Mouse (Mus musculus): ENCODE measurements at regions not wholly inside any gene's neighbourhood (a gene's known extent, or its start where the extent isn't known, plus 50 kb on each side); places are given as distances from the start of the nearest gene placed in this dataset.

DNA sequence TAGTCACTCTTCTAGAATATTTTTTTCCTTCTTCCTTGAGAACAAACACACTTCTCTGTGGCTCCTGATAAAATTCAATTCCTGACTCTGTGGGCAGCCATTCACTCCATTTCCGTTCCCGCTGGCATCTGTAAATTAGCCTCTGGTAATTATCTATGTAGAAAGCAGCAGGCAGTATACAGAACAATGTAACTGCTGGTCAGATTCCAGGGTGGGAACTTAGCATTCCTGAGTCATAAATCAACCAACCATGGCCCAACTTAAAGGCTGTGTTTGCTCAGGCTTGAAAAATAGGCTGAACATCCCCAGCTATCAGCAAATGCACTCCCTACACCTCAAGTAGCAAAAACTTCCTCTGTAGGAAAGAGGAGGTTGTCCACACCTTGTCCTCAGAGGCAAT is 289.6 kb upstream of the 5930422O12Rik start:
- Histone ChIP-seq H3K9ac (ENCODE audit: low read length) (no peak overlapping the region), H3K27ac (ENCODE audit: low read depth, low read length) (no peak overlapping the region), H3K4me3 (ENCODE audit: low read depth, low read length) (no peak overlapping the region), H3K27me3 (ENCODE audit: control insufficient read depth, insufficient read depth, low read length) (no peaks in the 10 kb centered on the region), H3K4me2 (no peak overlapping the region), H3K36me3 (ENCODE audit: control insufficient read depth, insufficient read depth, low read length) (no peaks in the 10 kb centered on the region), H3K9me3 (ENCODE audit: control insufficient read depth, low read length) (no peaks in the 10 kb centered on the region), H3K4me1 (ENCODE audit: control insufficient read depth, insufficient read depth, low read length) (no peaks in the 10 kb centered on the region; the same call in 1 of the 2 replicates)
- 28% methylated on average over 2 of the region's 2 CpGs for WGBS
- ATAC-seq (ENCODE audit: low FRiP score) (no peak), DNase-seq (ENCODE audit: low spot score, missing footprints) (no peak)

DNA sequence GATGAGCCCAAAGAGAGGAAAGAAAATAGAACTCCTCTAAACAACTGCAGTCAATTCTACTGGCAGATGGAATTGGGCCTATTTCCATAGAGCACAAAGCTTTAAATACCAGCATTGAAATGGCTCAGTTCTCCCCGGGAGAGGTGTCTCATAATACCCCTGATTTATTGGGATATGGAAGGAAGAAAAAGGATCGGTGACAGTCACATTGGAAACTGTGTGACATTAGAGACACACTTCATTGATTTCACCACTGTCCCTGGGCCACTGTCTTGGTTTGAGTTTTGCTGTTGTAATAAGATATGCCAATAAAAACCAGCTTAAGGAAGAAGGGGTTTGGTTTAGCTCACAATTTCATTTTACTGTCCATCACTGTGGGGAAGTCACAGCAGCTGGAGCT is 288.7 kb upstream of the 5930422O12Rik start:
- Histone ChIP-seq H3K9ac (ENCODE audit: low read length) (no peak overlapping the region), H3K4me3 (ENCODE audit: low read depth, low read length) (no peak overlapping the region), H3K27ac (ENCODE audit: low read depth, low read length) (no peak overlapping the region), H3K27me3 (ENCODE audit: control insufficient read depth, insufficient read depth, low read length) (no peaks in the 10 kb centered on the region), H3K9me3 (ENCODE audit: control insufficient read depth, low read length) (no peaks in the 10 kb centered on the region), H3K4me2 (no peak overlapping the region), H3K36me3 (ENCODE audit: control insufficient read depth, insufficient read depth, low read length) (no peaks in the 10 kb centered on the region), H3K4me1 (ENCODE audit: control insufficient read depth, insufficient read depth, low read length) (no peaks in the 10 kb centered on the region; the same call in 1 of the 2 replicates)
- no peak for DNase-seq (ENCODE audit: low spot score, missing footprints)
- 56% methylated on average over 2 of the region's 2 CpGs for WGBS
- ATAC-seq (ENCODE audit: low FRiP score): no peak

DNA sequence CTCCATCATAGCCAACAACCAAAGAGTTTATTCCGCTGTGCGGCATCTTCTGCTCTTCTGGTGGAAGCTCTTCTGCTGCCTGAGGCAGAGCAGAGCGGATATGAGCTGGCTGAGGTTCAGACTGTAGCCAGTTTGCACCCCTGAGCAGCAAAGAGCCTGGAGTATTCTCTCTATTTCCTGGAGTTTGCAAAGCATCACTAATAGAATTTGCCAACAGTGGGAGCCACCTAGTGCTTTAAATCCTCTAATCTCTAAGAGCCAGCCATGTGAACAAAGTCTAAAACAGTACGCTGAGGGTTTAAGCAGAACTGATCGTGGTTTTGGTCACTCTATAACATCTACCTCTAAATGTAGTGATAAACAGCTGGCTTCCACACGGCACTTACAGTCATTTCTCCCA is 250.9 kb upstream of the 5930422O12Rik start:
- Histone ChIP-seq H3K36me3 (ENCODE audit: control insufficient read depth, insufficient read depth, low read length) (no peaks in the 10 kb centered on the region), H3K4me2 (no peak overlapping the region), H3K9ac (ENCODE audit: low read length) (no peak overlapping the region), H3K27ac (ENCODE audit: low read depth, low read length) (no peak overlapping the region), H3K4me3 (ENCODE audit: low read depth, low read length) (no peak overlapping the region), H3K9me3 (ENCODE audit: control insufficient read depth, low read length) (no peaks in the 10 kb centered on the region; the same call in 1 of the 2 replicates), H3K4me1 (ENCODE audit: control insufficient read depth, insufficient read depth, low read length) (no peaks in the 10 kb centered on the region), H3K27me3 (ENCODE audit: control insufficient read depth, insufficient read depth, low read length) (no peaks in the 10 kb centered on the region)
- DNase-seq (ENCODE audit: low spot score, missing footprints): peak; percentile 59
- WGBS: 88% methylated on average over 6 of the region's 6 CpGs
- no peak for ATAC-seq (ENCODE audit: low FRiP score)

DNA sequence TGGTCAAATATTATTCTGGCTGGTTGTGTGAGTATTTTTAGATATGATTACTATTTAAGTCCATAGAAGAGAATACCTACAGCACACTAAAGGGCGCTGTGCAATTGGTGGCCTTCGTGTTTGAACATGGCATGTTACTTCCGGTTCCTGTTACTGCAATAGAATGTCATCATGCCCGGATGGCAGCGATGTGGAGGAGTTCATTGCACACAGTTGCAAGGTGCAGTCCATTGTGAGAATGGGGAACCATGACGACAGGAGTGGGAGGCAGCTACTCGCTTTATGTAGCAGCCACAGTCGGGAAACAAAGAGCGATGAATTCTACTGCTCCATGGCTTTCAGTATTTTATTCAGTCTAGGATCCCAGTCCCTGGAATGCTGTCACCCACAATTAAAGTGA is 245.5 kb upstream of the 5930422O12Rik start:
- no peaks in the 10 kb centered on the region for H3K4me1 ChIP-seq (ENCODE audit: control insufficient read depth, insufficient read depth, low read length)
- no peaks in the 10 kb centered on the region for H3K36me3 ChIP-seq (ENCODE audit: control insufficient read depth, insufficient read depth, low read length)
- H3K4me3 ChIP-seq (ENCODE audit: low read depth, low read length): no peak overlapping the region
- WGBS: 76% methylated on average over 9 of the region's 9 CpGs
- DNase-seq (ENCODE audit: low spot score, missing footprints) (no peak), ATAC-seq (ENCODE audit: low FRiP score) (no peak)
- H3K27me3 ChIP-seq (ENCODE audit: control insufficient read depth, insufficient read depth, low read length): no peaks in the 10 kb centered on the region
- no peaks in the 10 kb centered on the region; the same call in 1 of the 2 replicates for H3K9me3 ChIP-seq (ENCODE audit: control insufficient read depth, low read length)
- H3K4me2 ChIP-seq: no peak overlapping the region
- H3K9ac ChIP-seq (ENCODE audit: low read length): no peak overlapping the region
- no peak overlapping the region for H3K27ac ChIP-seq (ENCODE audit: low read depth, low read length)

Measured in midbrain, embryonic 11.5 days (tissue).